Mouse (Mus musculus): Measurements from ENCODE around the gene Rnf144b. TPM values are rescaled to one million over a fixed set of nuclear protein-coding genes. Genes with fewer than 3 reads are reported as not detected.

Gene Rnf144b
- polyA plus RNA-seq, 1 experiment from 2014 or later: 0.90 TPM

DNA sequence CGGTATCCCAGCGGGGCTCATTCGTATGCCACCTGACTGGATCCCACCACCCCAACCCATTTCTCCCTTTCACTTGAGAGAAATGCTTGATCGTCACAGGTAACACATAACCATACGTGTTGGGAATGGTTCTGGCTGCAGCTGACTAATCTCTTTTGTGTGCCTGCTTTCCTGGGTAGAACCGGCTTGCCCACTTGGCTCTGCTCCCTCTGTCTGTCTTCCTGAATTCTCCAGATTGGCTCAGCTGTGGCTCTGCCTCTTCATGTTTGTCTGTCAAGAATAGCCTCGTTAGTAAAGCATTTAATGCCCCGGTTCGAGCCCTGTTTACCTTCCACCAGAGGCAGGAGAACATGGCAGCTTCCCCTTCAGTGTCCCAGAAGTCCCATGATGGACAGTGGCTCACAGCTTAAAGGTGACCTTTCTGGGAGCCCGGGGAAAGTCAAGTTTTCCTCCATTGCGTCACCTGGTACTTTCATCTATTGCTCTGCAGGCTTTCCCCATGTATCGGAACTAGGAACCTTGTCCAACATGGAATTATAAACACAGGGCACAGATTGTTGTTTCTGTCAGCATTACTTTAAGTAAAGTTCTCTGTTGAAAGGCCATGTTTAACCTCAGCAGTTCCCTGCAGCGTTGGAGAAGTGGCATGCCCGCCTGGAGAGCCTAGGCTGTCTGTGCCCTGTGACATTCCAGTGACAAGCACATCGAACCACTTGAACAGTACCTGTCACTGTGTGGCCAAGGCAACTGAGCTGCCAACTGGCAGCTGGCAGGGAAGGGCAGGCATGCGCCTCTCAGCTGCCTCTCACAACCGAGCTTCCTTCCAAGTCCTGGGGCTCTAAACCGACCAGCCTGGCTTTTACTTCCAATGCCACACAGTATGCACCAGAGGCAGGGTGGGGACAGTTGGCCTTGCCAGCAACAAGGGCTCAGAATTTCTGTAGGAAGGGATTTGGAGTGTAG is 101.4 kb downstream of the Rnf144b start:
- DNase-seq (ENCODE audit: low spot score): no peak
- Histone ChIP-seq H3K4me2 (no peak overlapping the region), H3K27ac (ENCODE audit: low read depth, low read length) (no peak overlapping the region), H3K9ac (ENCODE audit: low read depth, low read length) (no peak overlapping the region), H3K4me1 (replicated peaks; ENCODE audit: control insufficient read depth, insufficient read depth, low read length) (no peaks in the 10 kb centered on the region), H3K4me3 (ENCODE audit: low read depth, low read length) (no peak overlapping the region), H3K9me3 (ENCODE audit: control insufficient read depth, low read length) (no peaks in the 10 kb centered on the region), H3K27me3 (replicated peaks; ENCODE audit: control insufficient read depth, insufficient read depth, low read length) (no peaks in the 10 kb centered on the region), H3K36me3 (ENCODE audit: control insufficient read depth, insufficient read depth, low read length) (no peaks in the 10 kb centered on the region)
- ATAC-seq (replicated peaks; ENCODE audit: low FRiP score): no peak
- WGBS: 77% methylated on average over 18 of the region's 18 CpGs

- H3K36me3 ChIP-seq (ENCODE audit: control insufficient read depth, insufficient read depth, low read length): no peaks in the 10 kb centered on the region
- H3K27me3 ChIP-seq (replicated peaks; ENCODE audit: control insufficient read depth, insufficient read depth, low read length): no peaks in the 10 kb centered on the region
- DNase-seq (ENCODE audit: low spot score): no peak
- no peak overlapping the region for H3K4me2 ChIP-seq
- no peaks in the 10 kb centered on the region for H3K9me3 ChIP-seq (ENCODE audit: control insufficient read depth, low read length)
- ATAC-seq (replicated peaks; ENCODE audit: low FRiP score): no peak
- 38% methylated on average over 14 of the region's 14 CpGs for WGBS
- no peaks in the 10 kb centered on the region for H3K4me1 ChIP-seq (replicated peaks; ENCODE audit: control insufficient read depth, insufficient read depth, low read length)
- no peak overlapping the region for H3K27ac ChIP-seq (ENCODE audit: low read depth, low read length)
- H3K9ac ChIP-seq (ENCODE audit: low read depth, low read length): no peak overlapping the region
- no peak overlapping the region for H3K4me3 ChIP-seq (ENCODE audit: low read depth, low read length)
Observed at GRCm38 (mm10) chr13:47224648-47225323, 102.3 kb downstream of the Rnf144b start.

- Histone ChIP-seq H3K4me3 (ENCODE audit: low read depth, low read length) (no peak overlapping the region), H3K9ac (ENCODE audit: low read depth, low read length) (no peak overlapping the region), H3K9me3 (ENCODE audit: control insufficient read depth, low read length) (no peaks in the 10 kb centered on the region), H3K27me3 (replicated peaks; ENCODE audit: control insufficient read depth, insufficient read depth, low read length) (no peaks in the 10 kb centered on the region), H3K4me2 (no peak overlapping the region), H3K4me1 (replicated peaks; ENCODE audit: control insufficient read depth, insufficient read depth, low read length) (no peaks in the 10 kb centered on the region), H3K27ac (ENCODE audit: low read depth, low read length) (no peak overlapping the region), H3K36me3 (ENCODE audit: control insufficient read depth, insufficient read depth, low read length) (no peaks in the 10 kb centered on the region)
- DNase-seq (ENCODE audit: low spot score) (no peak), ATAC-seq (replicated peaks; ENCODE audit: low FRiP score) (no peak)
- whole genome bisulfite sequencing: 88% methylated on average over 3 of the region's 3 CpGs
Observed at GRCm38 (mm10) chr13:47225324-47225697, 102.9 kb downstream of the Rnf144b start.

- 56% methylated on average over 9 of the region's 9 CpGs for WGBS
Observed at GRCm38 (mm10) chr13:47225802-47226201, 103.3 kb downstream of the Rnf144b start.

GRCm38 (mm10) chr13:47226521-47226920 is 104.1 kb downstream of the Rnf144b start:
- Histone ChIP-seq H3K4me1 (replicated peaks; ENCODE audit: control insufficient read depth, insufficient read depth, low read length) (no peaks in the 10 kb centered on the region), H3K9me3 (ENCODE audit: control insufficient read depth, low read length) (no peaks in the 10 kb centered on the region), H3K36me3 (ENCODE audit: control insufficient read depth, insufficient read depth, low read length) (no peaks in the 10 kb centered on the region), H3K27me3 (replicated peaks; ENCODE audit: control insufficient read depth, insufficient read depth, low read length) (no peaks in the 10 kb centered on the region), H3K9ac (ENCODE audit: low read depth, low read length) (no peak overlapping the region), H3K4me3 (ENCODE audit: low read depth, low read length) (no peak overlapping the region), H3K4me2 (no peak overlapping the region), H3K27ac (ENCODE audit: low read depth, low read length) (no peak overlapping the region)
- WGBS: 82% methylated on average over 5 of the region's 5 CpGs
- ATAC-seq (replicated peaks; ENCODE audit: low FRiP score): no peak
- DNase-seq (ENCODE audit: low spot score): no peak

More at GRCm38 (mm10) chr13:47225802-47226201, 103.3 kb downstream of the Rnf144b start:
- no peak overlapping the region for H3K9ac ChIP-seq (ENCODE audit: low read depth, low read length)
- H3K4me1 ChIP-seq (replicated peaks; ENCODE audit: control insufficient read depth, insufficient read depth, low read length): no peaks in the 10 kb centered on the region
- no peak overlapping the region for H3K4me2 ChIP-seq
- no peaks in the 10 kb centered on the region for H3K27me3 ChIP-seq (replicated peaks; ENCODE audit: control insufficient read depth, insufficient read depth, low read length)
- no peak overlapping the region for H3K4me3 ChIP-seq (ENCODE audit: low read depth, low read length)
- H3K36me3 ChIP-seq (ENCODE audit: control insufficient read depth, insufficient read depth, low read length): no peaks in the 10 kb centered on the region
- no peak for ATAC-seq (replicated peaks; ENCODE audit: low FRiP score)
- no peak for DNase-seq (ENCODE audit: low spot score)
- no peaks in the 10 kb centered on the region for H3K9me3 ChIP-seq (ENCODE audit: control insufficient read depth, low read length)
- H3K27ac ChIP-seq (ENCODE audit: low read depth, low read length): no peak overlapping the region

DNA sequence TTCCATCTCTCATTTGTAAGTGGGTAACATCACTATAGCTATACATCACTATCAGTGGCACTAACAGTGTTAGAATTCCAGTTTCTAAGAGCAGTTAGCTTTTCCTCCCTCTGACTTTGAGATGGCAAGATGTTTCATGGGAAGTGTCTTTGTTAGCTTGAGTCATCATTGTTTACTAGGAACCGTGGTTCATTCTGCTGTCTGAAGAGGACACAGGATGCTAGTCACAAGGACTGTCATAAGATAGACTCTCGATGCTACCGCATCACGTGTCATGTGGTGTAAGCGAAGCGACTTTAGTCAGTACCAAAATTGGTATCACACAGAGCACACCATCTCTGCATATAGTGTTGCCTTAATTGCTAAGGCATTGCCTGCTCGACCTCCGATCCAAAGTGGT is 105.7 kb downstream of the Rnf144b start:
- H3K36me3 ChIP-seq (ENCODE audit: control insufficient read depth, insufficient read depth, low read length): no peaks in the 10 kb centered on the region
- DNase-seq (ENCODE audit: low spot score) (no peak), ATAC-seq (replicated peaks; ENCODE audit: low FRiP score) (no peak)
- WGBS: 88% methylated on average over 8 of the region's 8 CpGs
- no peak overlapping the region for H3K9ac ChIP-seq (ENCODE audit: low read depth, low read length)
- no peak overlapping the region for H3K4me3 ChIP-seq (ENCODE audit: low read depth, low read length)
- H3K27ac ChIP-seq (ENCODE audit: low read depth, low read length): no peak overlapping the region
- no peaks in the 10 kb centered on the region for H3K9me3 ChIP-seq (ENCODE audit: control insufficient read depth, low read length)
- H3K4me1 ChIP-seq (replicated peaks; ENCODE audit: control insufficient read depth, insufficient read depth, low read length): no peaks in the 10 kb centered on the region
- no peaks in the 10 kb centered on the region for H3K27me3 ChIP-seq (replicated peaks; ENCODE audit: control insufficient read depth, insufficient read depth, low read length)
- no peak overlapping the region for H3K4me2 ChIP-seq

DNA sequence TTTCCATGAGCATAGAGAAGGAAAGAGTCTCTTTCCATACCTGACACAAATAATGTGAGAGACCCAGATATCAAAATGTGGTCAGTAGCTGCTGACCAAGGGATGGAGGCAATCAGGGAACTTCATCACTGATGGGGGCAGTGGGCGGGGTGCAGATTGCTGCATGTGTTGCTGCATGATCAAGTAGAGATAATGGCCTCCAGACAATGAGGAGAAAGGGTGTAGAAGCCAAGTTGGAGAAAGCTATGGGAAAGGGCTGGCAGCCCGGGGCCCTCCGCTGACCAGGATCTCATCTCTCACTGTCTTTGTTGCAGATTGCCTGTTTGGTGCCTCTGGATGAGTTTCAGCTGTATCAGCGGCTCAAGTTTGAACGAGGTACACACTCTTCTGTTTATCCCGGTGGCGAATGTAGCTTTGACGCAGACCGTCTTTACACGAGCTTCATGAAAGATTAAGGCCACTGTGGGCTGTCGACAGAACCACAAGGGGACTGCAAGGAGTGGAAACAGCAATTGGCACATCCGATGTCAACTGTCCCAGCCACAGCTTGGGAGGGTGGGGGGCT is 106.3 kb downstream of the Rnf144b start:
- DNase-seq (ENCODE audit: low spot score) (no peak), ATAC-seq (replicated peaks; ENCODE audit: low FRiP score) (no peak)
- no peaks in the 10 kb centered on the region for H3K36me3 ChIP-seq (ENCODE audit: control insufficient read depth, insufficient read depth, low read length)
- H3K9ac ChIP-seq (ENCODE audit: low read depth, low read length): no peak overlapping the region
- H3K27me3 ChIP-seq (replicated peaks; ENCODE audit: control insufficient read depth, insufficient read depth, low read length): no peaks in the 10 kb centered on the region
- no peaks in the 10 kb centered on the region for H3K4me1 ChIP-seq (replicated peaks; ENCODE audit: control insufficient read depth, insufficient read depth, low read length)
- H3K4me2 ChIP-seq: no peak overlapping the region
- WGBS: 84% methylated on average over 12 of the region's 12 CpGs
- no peak overlapping the region for H3K4me3 ChIP-seq (ENCODE audit: low read depth, low read length)
- no peaks in the 10 kb centered on the region for H3K9me3 ChIP-seq (ENCODE audit: control insufficient read depth, low read length)
- no peak overlapping the region for H3K27ac ChIP-seq (ENCODE audit: low read depth, low read length)

DNA sequence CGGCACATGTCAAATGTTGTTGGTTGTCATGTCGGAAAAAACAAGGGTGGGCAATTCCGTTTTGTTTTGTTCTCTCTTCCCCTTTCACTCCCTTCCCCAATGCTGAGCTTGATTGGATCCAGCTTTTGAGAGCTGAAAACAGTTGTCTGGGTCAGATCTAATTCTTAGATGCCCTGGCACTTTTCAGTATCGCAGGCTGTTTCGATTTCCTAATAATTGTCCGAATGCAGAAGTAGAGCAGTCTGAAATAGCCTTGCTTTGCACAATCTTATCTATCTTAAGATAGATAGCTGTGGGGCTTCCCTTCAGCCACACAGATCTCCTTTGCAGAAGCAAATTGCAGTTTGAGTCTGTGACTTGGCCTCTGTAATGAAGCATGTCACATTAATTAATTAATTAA is 109.7 kb downstream of the Rnf144b start:
- Histone ChIP-seq H3K4me3 (ENCODE audit: low read depth, low read length) (no peak overlapping the region), H3K27me3 (replicated peaks; ENCODE audit: control insufficient read depth, insufficient read depth, low read length) (no peaks in the 10 kb centered on the region), H3K4me1 (replicated peaks; ENCODE audit: control insufficient read depth, insufficient read depth, low read length) (no peaks in the 10 kb centered on the region), H3K4me2 (no peak overlapping the region), H3K27ac (ENCODE audit: low read depth, low read length) (no peak overlapping the region), H3K36me3 (ENCODE audit: control insufficient read depth, insufficient read depth, low read length) (no peaks in the 10 kb centered on the region), H3K9me3 (ENCODE audit: control insufficient read depth, low read length) (no peaks in the 10 kb centered on the region), H3K9ac (ENCODE audit: low read depth, low read length) (no peak overlapping the region)
- WGBS: 74% methylated on average over 6 of the region's 6 CpGs
- DNase-seq (ENCODE audit: low spot score) (no peak), ATAC-seq (replicated peaks; ENCODE audit: low FRiP score) (no peak)
